Comparison of ENCODE assay signal across 20 mouse cellular contexts in the genomic region with DNA sequence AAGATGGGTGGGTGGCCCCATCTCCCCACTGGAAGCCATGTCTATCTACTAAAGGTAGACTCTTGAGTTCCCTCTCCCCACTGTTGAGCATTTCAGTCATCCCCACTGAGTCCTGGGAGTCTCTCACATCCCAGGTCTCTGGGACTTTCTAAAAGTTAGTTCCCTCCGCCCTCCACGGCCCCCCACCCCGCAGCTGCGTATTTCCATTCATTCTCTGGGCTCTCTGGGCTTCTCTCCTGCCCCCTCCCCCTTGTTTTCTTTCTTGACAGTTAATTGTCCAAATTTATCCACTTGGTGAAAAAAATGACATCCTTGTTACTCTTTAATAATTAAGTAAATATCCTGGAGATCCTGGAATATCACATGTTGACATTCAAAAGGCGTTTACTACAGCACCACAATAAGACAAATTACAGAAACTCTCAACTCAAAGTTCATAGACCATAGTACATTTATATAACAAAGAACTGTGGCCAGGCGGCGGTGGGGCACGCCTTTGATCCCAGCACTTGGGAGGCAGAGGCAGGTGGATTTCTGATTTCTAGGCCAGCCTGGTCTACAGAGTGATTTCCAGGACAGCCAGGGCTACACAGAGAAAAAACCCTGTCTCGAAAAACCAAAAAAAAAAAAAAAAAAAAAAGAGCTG.
"Had no signal": no experiment of that assay in that cellular context is flagged by ENCODE, and none has a peak within 500 bp of the region (broad histone marks: within the 10 kb centered on the region; RNA-seq: fewer than 3 reads in every experiment).

No protein-coding gene starts in this region.

- H3K4me3 ChIP-seq: left cerebral cortex, adult 2 months; lung, embryonic 15.5 days; megakaryocyte, embryonic 14.5 days; midbrain, embryonic 10.5 days; midbrain, embryonic 13.5 days; myocyte; neural tube, embryonic 13.5 days; stomach, embryonic 15.5 days had no signal

- H3K9me3 ChIP-seq: lung, embryonic 15.5 days; megakaryocyte, embryonic 14.5 days; midbrain, embryonic 10.5 days; midbrain, embryonic 13.5 days; neural tube, embryonic 13.5 days; stomach, embryonic 15.5 days had no signal

- H3K4me1 ChIP-seq: lung, embryonic 15.5 days; midbrain, embryonic 10.5 days; midbrain, embryonic 13.5 days; neural tube, embryonic 13.5 days; stomach, embryonic 15.5 days had no signal

- H3K27ac ChIP-seq: left cerebral cortex, adult 2 months; liver, embryonic 14.5 days; lung, embryonic 15.5 days; midbrain, embryonic 10.5 days; midbrain, embryonic 13.5 days; neural tube, embryonic 13.5 days; stomach, embryonic 15.5 days had no signal

- ATAC-seq: intestine, embryonic 16.5 days; midbrain, embryonic 13.5 days; midbrain, embryonic 16.5 days had no signal

- H3K4me2 ChIP-seq: liver, embryonic 11.5 days; lung, embryonic 15.5 days; midbrain, embryonic 13.5 days; neural tube, embryonic 13.5 days; stomach, embryonic 15.5 days had no signal

- H3K36me3 ChIP-seq: stomach, embryonic 15.5 days had no signal

- H3K27me3 ChIP-seq: lung, embryonic 15.5 days; megakaryocyte, embryonic 14.5 days; midbrain, embryonic 13.5 days; neural tube, embryonic 13.5 days; stomach, embryonic 15.5 days had no signal

- DNase-seq: kidney, postnatal 10 days; layer of hippocampus, postnatal 36 days; lung, adult 18-20 months; lung, postnatal 10 days; lung, postnatal 36 days; right cerebral cortex, postnatal 14 days; right cerebral cortex, postnatal 4 days; thymus, postnatal 25 days had no signal

- H3K9ac ChIP-seq: liver, embryonic 14.5 days; lung, embryonic 15.5 days; midbrain, embryonic 13.5 days; neural tube, embryonic 13.5 days; stomach, embryonic 15.5 days had no signal
